Mouse (Mus musculus): ENCODE data around the gene St5. TPM values are rescaled to one million over a fixed set of nuclear protein-coding genes. Genes with fewer than 3 reads are reported as not detected.

Gene St5
- polyA plus RNA-seq, 1 experiment from 2014 or later = 26.2 TPM

GRCm38 (mm10) chr7:109527536-109527935, 175.9 kb downstream of the St5 start:
- Histone ChIP-seq H3K4me1 (replicated peaks) (no peaks in the 10 kb centered on the region), H3K4me3 (no peak overlapping the region), H3K27ac (replicated peaks) (no peak overlapping the region), H3K4me2 (no peak overlapping the region), H3K9me3 (no peaks in the 10 kb centered on the region), H3K9ac (no peak overlapping the region), H3K36me3 (peaks cover 29% of the 10 kb centered on the region), H3K27me3 (no peaks in the 10 kb centered on the region)
- 71% methylated on average over 3 of the region's 3 CpGs for WGBS
- no peak for ATAC-seq (ENCODE audit: low FRiP score, low read depth)

GRCm38 (mm10) chr7:109525740-109526663, 177.4 kb downstream of the St5 start:
- no peak for ATAC-seq (ENCODE audit: low FRiP score, low read depth)
- WGBS = 77% methylated on average over 16 of the region's 16 CpGs
- H3K27ac ChIP-seq (replicated peaks) = no peak overlapping the region

GRCm38 (mm10) chr7:109524763-109525162, 178.6 kb downstream of the St5 start:
- no peak overlapping the region for H3K27ac ChIP-seq (replicated peaks)
- H3K36me3 ChIP-seq = peaks cover 49% of the 10 kb centered on the region
- no peak overlapping the region for H3K9ac ChIP-seq
- WGBS = 85% methylated on average over 3 of the region's 3 CpGs
- H3K4me3 ChIP-seq = no peak overlapping the region
- H3K27me3 ChIP-seq = no peaks in the 10 kb centered on the region
- H3K4me2 ChIP-seq = no peak overlapping the region
- H3K9me3 ChIP-seq = no peaks in the 10 kb centered on the region
- ATAC-seq (ENCODE audit: low FRiP score, low read depth) = no peak
- peaks cover 20% of the 10 kb centered on the region for H3K4me1 ChIP-seq (replicated peaks)

More at GRCm38 (mm10) chr7:109525740-109526663, 177.4 kb downstream of the St5 start:
- no peak overlapping the region for H3K4me2 ChIP-seq
- no peaks in the 10 kb centered on the region for H3K9me3 ChIP-seq
- no peak overlapping the region for H3K9ac ChIP-seq
- H3K27me3 ChIP-seq = no peaks in the 10 kb centered on the region
- H3K36me3 ChIP-seq = peaks cover 44% of the 10 kb centered on the region
- no peak overlapping the region for H3K4me3 ChIP-seq
- H3K4me1 ChIP-seq (replicated peaks) = peaks cover 8% of the 10 kb centered on the region; the same call in 1 of the 2 replicates

GRCm38 (mm10) chr7:109524442-109524744, 179.0 kb downstream of the St5 start:
- H3K27me3 ChIP-seq = no peaks in the 10 kb centered on the region
- no peak overlapping the region for H3K9ac ChIP-seq
- no peak overlapping the region for H3K4me2 ChIP-seq
- no peak overlapping the region for H3K4me3 ChIP-seq
- no peak overlapping the region for H3K27ac ChIP-seq (replicated peaks)
- H3K4me1 ChIP-seq (replicated peaks) = peaks cover 21% of the 10 kb centered on the region
- ATAC-seq (ENCODE audit: low FRiP score, low read depth) = no peak
- H3K9me3 ChIP-seq = no peaks in the 10 kb centered on the region
- H3K36me3 ChIP-seq = peaks cover 49% of the 10 kb centered on the region

- no peak for ATAC-seq (ENCODE audit: low FRiP score, low read depth)
- Histone ChIP-seq H3K27me3 (no peaks in the 10 kb centered on the region), H3K36me3 (peaks cover 49% of the 10 kb centered on the region), H3K4me1 (replicated peaks) (peaks cover 21% of the 10 kb centered on the region), H3K27ac (replicated peaks) (peak overlapping the region; percentile 7; the same call in 1 of the 2 replicates), H3K9ac (no peak overlapping the region), H3K4me3 (no peak overlapping the region), H3K4me2 (no peak overlapping the region), H3K9me3 (no peaks in the 10 kb centered on the region)
- WGBS = 72% methylated on average over 6 of the region's 6 CpGs
Measured at GRCm38 (mm10) chr7:109523741-109524441, 179.5 kb downstream of the St5 start.

GRCm38 (mm10) chr7:109523304-109523703, 180.1 kb downstream of the St5 start:
- ATAC-seq (ENCODE audit: low FRiP score, low read depth) = no peak
- H3K4me3 ChIP-seq = no peak overlapping the region
- no peak overlapping the region for H3K4me2 ChIP-seq
- WGBS = 69% methylated on average over 2 of the region's 2 CpGs
- H3K36me3 ChIP-seq = peaks cover 49% of the 10 kb centered on the region
- no peaks in the 10 kb centered on the region for H3K9me3 ChIP-seq
- no peak overlapping the region for H3K9ac ChIP-seq
- H3K27me3 ChIP-seq = no peaks in the 10 kb centered on the region
- H3K27ac ChIP-seq (replicated peaks) = peak overlapping the region; percentile 7; the same call in 1 of the 2 replicates
- H3K4me1 ChIP-seq (replicated peaks) = peaks cover 22% of the 10 kb centered on the region

- Histone ChIP-seq H3K9ac (no peak overlapping the region), H3K9me3 (no peaks in the 10 kb centered on the region), H3K4me2 (no peak overlapping the region), H3K27ac (replicated peaks) (no peak overlapping the region), H3K36me3 (peaks cover 49% of the 10 kb centered on the region), H3K27me3 (no peaks in the 10 kb centered on the region), H3K4me3 (no peak overlapping the region), H3K4me1 (replicated peaks) (peaks cover 32% of the 10 kb centered on the region)
- WGBS = 85% methylated on average over 5 of the region's 5 CpGs
- no peak for ATAC-seq (ENCODE audit: low FRiP score, low read depth)
Measured at GRCm38 (mm10) chr7:109522084-109522483, 181.3 kb downstream of the St5 start.

- no peaks in the 10 kb centered on the region for H3K9me3 ChIP-seq
- peaks cover 32% of the 10 kb centered on the region for H3K4me1 ChIP-seq (replicated peaks)
- peaks cover 44% of the 10 kb centered on the region for H3K36me3 ChIP-seq
- 4% methylated on average over 10 of the region's 10 CpGs for WGBS
- no peaks in the 10 kb centered on the region for H3K27me3 ChIP-seq
- H3K9ac ChIP-seq = peak overlapping the region; percentile 94
- peak overlapping the region; percentile 95; the same call in 1 of the 2 replicates for H3K27ac ChIP-seq (replicated peaks)
- no peak for ATAC-seq (ENCODE audit: low FRiP score, low read depth)
- peak overlapping the region; percentile 92 for H3K4me2 ChIP-seq
- peak overlapping the region; percentile 72 for H3K4me3 ChIP-seq
Measured at GRCm38 (mm10) chr7:109519936-109520335, 183.5 kb downstream of the St5 start.

GRCm38 (mm10) chr7:109518838-109519696, 184.3 kb downstream of the St5 start, which contains the start of gene Rpl27a:
Rpl27a (plus strand) TSS chr7:109519147.
- H3K9me3 ChIP-seq = no peaks in the 10 kb centered on the region
- peaks cover 35% of the 10 kb centered on the region for H3K36me3 ChIP-seq
- under 1% methylated on average over 72 of the region's 72 CpGs for WGBS
- peak within 1 kb of the TSS; percentile 72 for H3K4me3 ChIP-seq
- H3K9ac ChIP-seq = peak within 1 kb of the TSS; percentile 94
- H3K27me3 ChIP-seq = no peaks in the 10 kb centered on the region
- peak; percentile 96 for ATAC-seq (ENCODE audit: low FRiP score, low read depth)
- H3K4me1 ChIP-seq (replicated peaks) = peaks cover 32% of the 10 kb centered on the region
- H3K4me2 ChIP-seq = peak within 1 kb of the TSS; percentile 92
- H3K27ac ChIP-seq (replicated peaks) = peak within 1 kb of the TSS; percentile 95

- Histone ChIP-seq H3K9me3 (no peaks in the 10 kb centered on the region), H3K27ac (replicated peaks) (peak overlapping the region; percentile 95), H3K36me3 (peaks cover 27% of the 10 kb centered on the region), H3K9ac (peak overlapping the region; percentile 71), H3K4me2 (peak overlapping the region; percentile 71), H3K4me3 (peak overlapping the region; percentile 72), H3K4me1 (replicated peaks) (peaks cover 32% of the 10 kb centered on the region), H3K27me3 (no peaks in the 10 kb centered on the region)
- no peak for ATAC-seq (ENCODE audit: low FRiP score, low read depth)
- WGBS = 20% methylated on average over 10 of the region's 10 CpGs
Measured at GRCm38 (mm10) chr7:109518036-109518681, 185.2 kb downstream of the St5 start.

GRCm38 (mm10) chr7:109516500-109516899, 186.9 kb downstream of the St5 start:
- ATAC-seq (ENCODE audit: low FRiP score, low read depth) = no peak
- Histone ChIP-seq H3K9me3 (no peaks in the 10 kb centered on the region), H3K9ac (no peak overlapping the region), H3K4me2 (no peak overlapping the region), H3K4me3 (no peak overlapping the region), H3K27me3 (no peaks in the 10 kb centered on the region), H3K4me1 (replicated peaks) (peaks cover 28% of the 10 kb centered on the region), H3K27ac (replicated peaks) (no peak overlapping the region), H3K36me3 (peaks cover 10% of the 10 kb centered on the region)
- 89% methylated on average over 3 of the region's 3 CpGs for WGBS

Data from hindbrain, embryonic 15.5 days (tissue).